Mouse (Mus musculus): ENCODE measurements around the gene Serpinb1b. TPM values are rescaled to one million over a fixed set of nuclear protein-coding genes. Genes with fewer than 3 reads are reported as not detected.
A peak's percentile ranks its signal among the peaks of the same experiment; 100 is the strongest.
"Not testable (repeated sequence)": the region's sequence is repeated elsewhere in the genome, so short reads cannot be mapped to it uniquely, and the experiment has no call there.

Serpinb1b gene
- polyA plus RNA-seq (2015; fragmentation: Nextera tagmentation; extraction: Ambion mirVana), result 2.0 and 2.7 TPM in 2 replicates

DNA sequence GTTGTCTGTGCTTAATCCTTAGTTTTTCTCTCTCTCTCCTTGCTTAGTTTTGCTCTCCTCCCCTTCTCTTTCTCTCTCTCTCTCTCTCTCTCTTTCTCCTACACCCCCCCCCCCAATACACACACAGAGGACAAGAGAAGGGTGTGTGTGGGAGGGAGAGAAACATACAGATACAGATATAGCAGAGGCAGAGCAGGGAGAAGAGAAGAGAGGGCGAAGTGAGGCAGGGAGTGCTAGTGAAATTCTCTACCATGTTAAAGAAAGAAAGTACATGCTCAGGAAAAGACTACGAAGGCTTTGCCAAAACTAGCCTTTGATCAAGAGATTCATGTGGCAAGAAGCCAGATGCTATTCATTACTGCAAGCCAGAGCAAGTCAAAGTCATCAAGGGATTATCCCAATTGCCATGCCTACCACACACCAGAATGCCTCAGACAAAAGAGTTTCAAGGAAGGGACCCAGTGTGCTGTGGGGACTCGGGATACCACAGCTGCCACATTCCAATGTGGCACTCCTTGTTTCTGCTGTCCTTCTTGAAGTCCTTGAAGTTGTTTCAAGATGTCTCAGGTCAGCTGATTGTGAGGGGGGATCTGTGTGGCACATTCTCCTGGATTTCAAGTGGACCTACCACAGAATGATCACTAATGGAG is at the start of gene Serpinb1b:
Gene Serpinb1b, plus strand, starts transcription at position 520 of the 650 bp plus-strand sequence.
- Histone ChIP-seq H3K4me2 (0 out of 2 replicates have a peak within 1 kb of the TSS, but pooled peaks have one; percentile 10), H3K9ac (no peak within 1 kb of the TSS), H3K4me3 (no peak within 1 kb of the TSS), H3K27ac (no peak within 1 kb of the TSS), H3K9me3 (no peaks in the 10 kb centered on the region), H3K4me1 (no peaks in the 10 kb centered on the region), H3K36me3 (replicated peaks) (no peaks in the 10 kb centered on the region), H3K27me3 (replicated peaks) (no peaks in the 10 kb centered on the region)
- peak; percentile 80 for ATAC-seq (replicated peaks)
- WGBS, result 20% methylated on average over 3 of the region's 3 CpGs

DNA sequence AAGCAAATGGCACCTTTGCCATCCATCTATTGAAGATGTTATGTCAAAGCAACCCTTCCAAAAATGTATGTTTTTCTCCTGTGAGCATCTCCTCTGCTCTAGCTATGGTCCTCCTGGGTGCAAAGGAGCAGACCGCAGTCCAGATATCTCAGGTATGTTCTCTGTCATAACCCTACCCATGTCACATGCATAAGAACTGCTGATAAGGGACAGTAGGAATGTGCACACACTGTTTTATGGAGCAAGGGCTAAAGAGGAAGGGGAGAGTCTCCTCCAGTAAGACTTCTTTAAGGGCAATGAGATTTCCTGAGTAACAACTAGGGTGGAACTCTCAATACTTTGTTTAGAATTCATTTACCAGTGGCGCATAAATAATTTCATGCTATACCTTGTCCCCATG is 48.9 kb upstream of the Serpinb1b start:
- not testable (repeated sequence) for H3K27me3 ChIP-seq (replicated peaks); H3K4me2 ChIP-seq; H3K27ac ChIP-seq; H3K36me3 ChIP-seq (replicated peaks); H3K9ac ChIP-seq; H3K4me3 ChIP-seq; ATAC-seq (replicated peaks); H3K4me1 ChIP-seq; H3K9me3 ChIP-seq
- 96% methylated on average over 2 of the region's 2 CpGs for WGBS

DNA sequence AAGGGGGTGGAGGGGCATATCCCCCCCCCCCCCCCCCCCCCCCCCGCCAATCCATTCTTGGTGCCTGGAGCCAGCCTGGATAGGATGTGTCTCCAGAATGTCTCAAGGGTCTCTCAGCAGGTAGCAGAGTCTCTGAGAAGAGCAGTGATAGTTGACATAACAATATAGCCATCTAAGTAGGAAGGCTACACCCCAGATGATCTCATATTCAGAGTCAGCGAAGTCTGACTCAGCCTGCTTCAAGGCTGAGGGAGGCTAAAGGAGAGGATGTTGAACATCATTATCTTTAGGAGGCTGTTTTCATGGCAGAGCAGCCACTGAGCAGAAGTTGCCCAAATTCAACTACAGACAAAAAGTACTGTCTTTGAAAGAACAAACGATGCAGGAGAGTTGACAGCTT is 48.1 kb upstream of the Serpinb1b start:
- H3K27me3 ChIP-seq (replicated peaks), result no peaks in the 10 kb centered on the region
- no peak overlapping the region for H3K27ac ChIP-seq
- H3K4me2 ChIP-seq, result no peak overlapping the region
- H3K4me1 ChIP-seq, result no peaks in the 10 kb centered on the region
- no peaks in the 10 kb centered on the region for H3K36me3 ChIP-seq (replicated peaks)
- 85% methylated on average over 2 of the region's 3 CpGs for WGBS
- no peak overlapping the region for H3K9ac ChIP-seq
- no peaks in the 10 kb centered on the region for H3K9me3 ChIP-seq
- ATAC-seq (replicated peaks), result no peak
- no peak overlapping the region for H3K4me3 ChIP-seq

DNA sequence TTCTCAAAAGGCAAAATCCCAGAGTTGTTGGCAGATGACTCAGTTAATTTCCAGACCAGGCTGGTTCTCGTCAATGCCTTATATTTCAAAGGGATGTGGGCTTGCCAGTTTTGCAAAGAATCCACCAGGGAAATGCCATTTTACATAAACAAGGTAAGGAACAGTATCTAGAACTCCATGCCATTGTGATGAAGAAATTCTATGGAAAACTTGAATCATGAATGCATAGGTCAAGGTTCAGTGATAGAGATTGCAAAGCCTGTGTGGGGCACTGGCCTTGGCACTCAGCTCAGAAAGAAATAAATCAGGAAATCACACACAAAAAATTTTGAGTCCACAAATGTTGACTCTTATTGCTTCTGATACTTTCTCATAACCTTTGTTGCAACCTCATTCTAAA is 42.9 kb upstream of the Serpinb1b start:
- H3K4me3 ChIP-seq, result no peak overlapping the region
- H3K9me3 ChIP-seq, result no peaks in the 10 kb centered on the region
- H3K4me2 ChIP-seq, result no peak overlapping the region
- no peaks in the 10 kb centered on the region for H3K27me3 ChIP-seq (replicated peaks)
- no peaks in the 10 kb centered on the region for H3K4me1 ChIP-seq
- no peak overlapping the region for H3K27ac ChIP-seq
- WGBS, result 87% methylated on average over 1 of the region's 1 CpGs
- no peaks in the 10 kb centered on the region for H3K36me3 ChIP-seq (replicated peaks)
- H3K9ac ChIP-seq, result no peak overlapping the region
- ATAC-seq (replicated peaks), result no peak

DNA sequence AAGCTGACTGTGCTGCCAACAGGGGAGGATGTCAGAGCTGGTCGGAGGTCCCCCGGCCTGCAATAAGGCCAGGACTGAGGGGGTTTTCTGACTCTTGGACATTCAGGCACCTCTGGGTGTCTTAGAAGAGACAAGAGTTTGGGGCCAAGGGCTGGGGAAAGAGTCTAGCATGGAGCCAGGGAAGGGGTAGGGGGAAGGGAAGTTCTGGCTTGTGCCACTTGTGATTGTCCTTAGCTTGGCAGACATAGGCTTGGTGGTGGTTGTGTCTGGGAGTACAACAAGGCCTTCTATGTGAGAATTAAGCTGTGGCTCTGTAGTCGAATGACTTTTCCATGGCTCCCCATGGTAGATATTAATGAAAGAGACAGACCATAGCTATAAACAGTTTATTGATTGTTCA is 34.8 kb upstream of the Serpinb1b start:
- no peak overlapping the region for H3K27ac ChIP-seq
- no peaks in the 10 kb centered on the region for H3K27me3 ChIP-seq (replicated peaks)
- no peak overlapping the region for H3K4me2 ChIP-seq
- H3K4me3 ChIP-seq, result no peak overlapping the region
- WGBS, result 96% methylated on average over 3 of the region's 3 CpGs
- H3K9me3 ChIP-seq, result no peaks in the 10 kb centered on the region
- ATAC-seq (replicated peaks), result no peak
- H3K36me3 ChIP-seq (replicated peaks), result no peaks in the 10 kb centered on the region
- H3K9ac ChIP-seq, result no peak overlapping the region
- no peaks in the 10 kb centered on the region for H3K4me1 ChIP-seq

DNA sequence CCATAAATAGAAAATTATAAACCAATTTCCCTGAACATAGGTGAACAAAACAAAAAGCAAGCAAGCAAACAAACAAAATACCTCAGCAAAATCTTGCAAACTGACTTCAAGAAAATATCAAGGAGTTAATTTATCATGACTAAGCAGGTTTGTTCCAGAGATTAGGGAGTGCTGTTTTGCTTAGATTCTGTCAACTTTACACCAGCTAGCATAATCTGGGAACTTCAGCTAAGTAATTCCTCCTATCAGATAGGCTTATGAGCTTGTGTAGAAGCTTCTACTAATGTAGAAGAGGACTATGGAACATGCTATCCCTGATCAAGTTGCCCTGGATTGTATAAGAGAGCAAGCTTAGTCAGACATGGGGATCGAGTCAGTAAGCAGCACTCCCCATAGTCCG is 31.1 kb upstream of the Serpinb1b start:
- 88% methylated on average over 2 of the region's 2 CpGs for WGBS
- no peak for ATAC-seq (replicated peaks)

DNA sequence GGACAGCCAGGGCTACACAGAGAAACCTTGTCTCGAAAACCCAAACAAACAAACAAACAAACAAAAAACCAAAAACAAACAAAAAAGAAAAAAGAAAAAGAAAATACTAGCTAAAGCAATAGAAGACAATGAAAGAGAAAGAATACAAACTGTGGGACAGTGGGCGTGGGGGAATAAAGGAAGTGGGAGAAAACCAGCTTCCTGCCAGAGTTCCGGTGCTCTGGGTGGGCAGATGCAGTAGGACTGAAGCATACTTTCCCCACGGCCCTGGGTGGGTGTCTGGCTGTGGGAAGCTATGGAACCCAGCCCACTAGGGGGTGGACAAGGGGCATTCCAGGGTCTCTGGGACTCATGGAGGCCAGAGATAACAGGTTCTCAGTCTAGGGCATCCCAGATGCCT is 30.2 kb upstream of the Serpinb1b start:
- Histone ChIP-seq H3K4me2 (no peak overlapping the region), H3K4me3 (no peak overlapping the region), H3K27me3 (replicated peaks) (no peaks in the 10 kb centered on the region), H3K9ac (no peak overlapping the region), H3K36me3 (replicated peaks) (no peaks in the 10 kb centered on the region), H3K27ac (no peak overlapping the region), H3K4me1 (no peaks in the 10 kb centered on the region), H3K9me3 (no peaks in the 10 kb centered on the region)
- WGBS, result 77% methylated on average over 4 of the region's 4 CpGs
- ATAC-seq (replicated peaks), result no peak

More for the DNA sequence above, 31.1 kb upstream of the Serpinb1b start:
- no peaks in the 10 kb centered on the region for H3K27me3 ChIP-seq (replicated peaks)
- H3K4me2 ChIP-seq, result no peak overlapping the region
- no peak overlapping the region for H3K4me3 ChIP-seq
- no peaks in the 10 kb centered on the region for H3K9me3 ChIP-seq
- no peaks in the 10 kb centered on the region for H3K36me3 ChIP-seq (replicated peaks)
- no peak overlapping the region for H3K9ac ChIP-seq
- no peak overlapping the region for H3K27ac ChIP-seq
- H3K4me1 ChIP-seq, result no peaks in the 10 kb centered on the region

DNA sequence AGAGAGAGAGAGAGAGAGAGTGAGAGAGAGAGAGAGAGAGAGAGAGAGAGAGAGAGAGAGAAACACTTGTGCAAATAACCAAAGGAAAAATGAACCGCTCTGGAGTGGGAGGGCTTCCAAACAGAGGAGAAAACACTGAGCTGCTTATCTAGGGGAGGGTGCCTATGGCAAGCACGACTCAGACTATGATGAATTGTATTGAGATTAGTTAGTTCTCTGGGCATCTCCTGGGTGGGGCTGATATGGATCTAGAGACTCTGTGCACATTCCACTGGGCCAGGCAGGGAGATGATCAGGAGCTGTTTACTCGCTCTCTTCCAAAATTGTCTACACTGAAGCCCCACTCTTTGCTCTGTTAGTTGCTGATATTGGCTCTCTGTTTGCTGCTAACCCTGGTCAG is 26.7 kb upstream of the Serpinb1b start:
- no peak overlapping the region for H3K9ac ChIP-seq
- no peaks in the 10 kb centered on the region for H3K4me1 ChIP-seq
- no peak overlapping the region for H3K4me2 ChIP-seq
- no peaks in the 10 kb centered on the region for H3K9me3 ChIP-seq
- no peak overlapping the region for H3K27ac ChIP-seq
- no peak overlapping the region for H3K4me3 ChIP-seq
- ATAC-seq (replicated peaks), result no peak
- no peaks in the 10 kb centered on the region for H3K36me3 ChIP-seq (replicated peaks)
- whole genome bisulfite sequencing, result 75% methylated on average over 3 of the region's 3 CpGs
- no peaks in the 10 kb centered on the region for H3K27me3 ChIP-seq (replicated peaks)

DNA sequence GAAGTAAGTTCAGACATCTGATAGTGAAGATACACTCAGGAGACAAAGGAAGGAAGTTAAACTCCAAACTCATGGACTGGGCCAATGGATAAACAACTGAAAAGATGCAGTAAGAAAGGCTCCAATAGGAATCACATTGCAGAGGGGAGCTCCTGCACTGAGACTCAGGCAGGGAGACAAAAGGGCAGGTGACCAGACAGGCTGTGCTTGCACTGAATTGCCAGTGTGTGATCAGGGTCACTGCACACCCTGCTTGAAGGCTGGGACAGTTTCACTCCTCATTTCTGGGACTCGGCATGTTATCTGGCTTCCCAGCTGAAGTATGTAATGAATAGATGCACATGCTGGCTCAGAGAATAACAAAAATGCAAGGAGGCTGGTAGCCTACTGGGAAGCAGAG is 15.3 kb upstream of the Serpinb1b start:
- WGBS, result 51% methylated on average over 1 of the region's 1 CpGs
- Histone ChIP-seq H3K27ac (no peak overlapping the region), H3K9me3 (no peaks in the 10 kb centered on the region), H3K36me3 (replicated peaks) (no peaks in the 10 kb centered on the region), H3K9ac (no peak overlapping the region), H3K27me3 (replicated peaks) (no peaks in the 10 kb centered on the region), H3K4me3 (no peak overlapping the region), H3K4me1 (no peaks in the 10 kb centered on the region), H3K4me2 (no peak overlapping the region)
- ATAC-seq (replicated peaks), result no peak

DNA sequence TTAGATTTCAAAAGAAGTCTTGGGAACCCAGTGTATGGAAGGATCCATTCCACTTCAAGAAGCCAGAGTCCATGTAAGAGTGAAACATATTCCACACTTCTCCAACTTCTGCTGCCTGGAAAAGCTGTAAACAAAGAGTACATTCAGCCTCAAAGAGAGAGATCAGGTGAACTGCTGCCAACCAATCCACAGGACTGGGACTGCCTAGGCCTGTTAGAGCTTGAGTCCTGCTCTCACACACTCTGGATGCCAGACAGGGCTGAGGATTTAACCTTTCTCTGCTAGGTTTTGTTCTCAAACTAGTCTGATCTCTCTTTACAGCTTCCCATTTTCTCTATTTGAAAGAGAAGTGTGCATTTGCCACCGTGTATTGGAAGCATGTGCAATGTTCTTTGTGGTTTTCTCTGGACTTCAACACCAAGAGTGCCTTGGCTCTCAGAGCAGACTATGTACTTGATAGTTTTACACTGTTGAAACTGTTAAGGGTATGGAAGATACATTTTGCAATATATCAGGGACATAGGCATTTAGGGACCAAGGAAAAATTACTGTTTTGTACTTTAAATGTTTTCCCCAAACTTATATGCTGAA is 10.9 kb upstream of the Serpinb1b start:
- no peak overlapping the region for H3K9ac ChIP-seq
- no peaks in the 10 kb centered on the region for H3K27me3 ChIP-seq (replicated peaks)
- no peaks in the 10 kb centered on the region for H3K9me3 ChIP-seq
- no peaks in the 10 kb centered on the region for H3K4me1 ChIP-seq
- no peaks in the 10 kb centered on the region for H3K36me3 ChIP-seq (replicated peaks)
- H3K27ac ChIP-seq, result no peak overlapping the region
- no peak overlapping the region for H3K4me2 ChIP-seq
- WGBS, result 67% methylated on average over 1 of the region's 1 CpGs
- H3K4me3 ChIP-seq, result no peak overlapping the region
- no peak for ATAC-seq (replicated peaks)

DNA sequence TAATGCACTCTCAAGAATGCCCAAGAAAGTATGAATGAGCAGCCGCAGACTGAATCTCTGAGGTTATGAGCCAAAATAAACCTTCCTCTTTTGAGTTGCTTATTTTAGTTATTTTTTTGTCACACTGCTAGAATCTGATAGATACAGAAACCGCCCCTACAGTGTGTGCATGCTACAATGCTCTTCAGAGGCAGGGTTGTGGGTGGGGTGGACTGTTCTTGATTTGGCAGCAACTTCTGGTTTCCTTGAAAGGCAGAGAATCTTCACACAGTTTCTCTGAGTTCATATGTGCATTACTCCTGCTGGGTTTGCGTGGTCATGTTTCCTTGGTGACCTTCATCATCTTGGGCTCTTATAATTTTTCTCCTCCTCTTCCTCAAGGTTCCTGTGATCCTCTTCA is 10.2 kb upstream of the Serpinb1b start:
- H3K4me1 ChIP-seq, result no peaks in the 10 kb centered on the region
- no peak for ATAC-seq (replicated peaks)
- H3K36me3 ChIP-seq (replicated peaks), result no peaks in the 10 kb centered on the region
- no peak overlapping the region for H3K4me3 ChIP-seq
- 86% methylated on average over 3 of the region's 3 CpGs for WGBS
- no peak overlapping the region for H3K27ac ChIP-seq
- no peaks in the 10 kb centered on the region for H3K27me3 ChIP-seq (replicated peaks)
- no peak overlapping the region for H3K4me2 ChIP-seq
- no peak overlapping the region for H3K9ac ChIP-seq
- H3K9me3 ChIP-seq, result no peaks in the 10 kb centered on the region

DNA sequence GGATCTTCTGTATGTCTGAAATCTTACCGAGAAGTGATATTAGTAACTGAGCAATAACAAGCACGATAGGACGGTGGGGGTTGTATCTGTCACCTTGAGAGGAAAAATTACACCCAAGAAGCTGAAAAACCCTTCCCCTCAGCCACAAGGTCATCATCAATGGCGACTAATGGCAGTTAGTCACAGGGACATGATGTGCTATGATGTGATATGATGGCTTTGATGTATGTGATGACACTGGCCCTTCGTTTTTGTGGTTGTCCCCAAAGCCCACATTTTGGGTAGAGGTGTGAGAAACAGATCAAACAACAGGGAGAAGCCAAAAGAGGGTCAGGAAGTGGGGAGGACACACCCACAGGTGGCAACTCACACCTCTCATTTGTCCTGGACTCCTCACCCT is 6.6 kb upstream of the Serpinb1b start:
- no peak overlapping the region for H3K9ac ChIP-seq
- no peak overlapping the region for H3K4me2 ChIP-seq
- H3K27ac ChIP-seq, result no peak overlapping the region
- no peaks in the 10 kb centered on the region for H3K36me3 ChIP-seq (replicated peaks)
- no peaks in the 10 kb centered on the region for H3K27me3 ChIP-seq (replicated peaks)
- H3K4me1 ChIP-seq, result no peaks in the 10 kb centered on the region
- WGBS, result 86% methylated on average over 5 of the region's 5 CpGs
- ATAC-seq (replicated peaks), result no peak
- no peaks in the 10 kb centered on the region for H3K9me3 ChIP-seq
- H3K4me3 ChIP-seq, result no peak overlapping the region

DNA sequence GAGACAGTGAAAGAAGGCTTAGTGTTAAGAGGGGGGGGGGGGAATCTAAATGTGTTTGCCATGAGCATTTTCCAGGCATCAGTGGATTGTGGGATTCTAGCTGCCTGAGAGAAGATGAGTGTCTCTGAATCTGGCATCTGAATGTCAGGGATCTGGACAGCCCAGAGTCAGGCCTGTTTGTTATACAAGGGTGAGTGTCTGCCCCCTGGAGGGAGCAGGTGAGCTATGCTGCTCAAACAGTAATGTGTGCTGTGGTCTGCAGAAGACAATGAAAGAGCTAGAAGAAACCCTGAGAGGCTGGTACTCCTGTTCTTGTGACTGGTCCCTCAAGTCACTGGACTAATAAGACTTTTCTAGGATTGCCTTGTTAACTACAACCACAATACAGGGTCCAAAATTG is 4.3 kb upstream of the Serpinb1b start:
- ATAC-seq (replicated peaks), result no peak; the same call in 1 of the 2 replicates
- no peak overlapping the region for H3K4me2 ChIP-seq
- no peaks in the 10 kb centered on the region for H3K9me3 ChIP-seq
- no peaks in the 10 kb centered on the region for H3K36me3 ChIP-seq (replicated peaks)
- no peak overlapping the region for H3K9ac ChIP-seq
- no peaks in the 10 kb centered on the region for H3K27me3 ChIP-seq (replicated peaks)
- no peak overlapping the region for H3K4me3 ChIP-seq
- no peak overlapping the region for H3K27ac ChIP-seq
- no peaks in the 10 kb centered on the region for H3K4me1 ChIP-seq

Data from midbrain, embryonic 15.5 days (tissue).